Mouse (Mus musculus) testis, adult 2 months (tissue): ENCODE results near the gene Ncf2.

Experiments
- CTCF ChIP-seq: fragments of 200-500 bp; IDR thresholded peaks from 2 replicates; pipeline ENCODE4 v1.5.1; 2012; ENCODE audit warnings: low read depth, mild to moderate bottlenecking, inconsistent platforms, low read length, moderate library complexity; ENCODE audit not compliant: control insufficient read depth, insufficient read depth, insufficient replicate concordance
- POLR2A ChIP-seq: fragments of 200-500 bp; IDR thresholded peaks from 2 replicates; pipeline ENCODE4 v1.6.1; 2012; ENCODE audit warnings: low read depth, mild to moderate bottlenecking, inconsistent platforms, low read length, moderate library complexity; ENCODE audit not compliant: control insufficient read depth

DNA sequence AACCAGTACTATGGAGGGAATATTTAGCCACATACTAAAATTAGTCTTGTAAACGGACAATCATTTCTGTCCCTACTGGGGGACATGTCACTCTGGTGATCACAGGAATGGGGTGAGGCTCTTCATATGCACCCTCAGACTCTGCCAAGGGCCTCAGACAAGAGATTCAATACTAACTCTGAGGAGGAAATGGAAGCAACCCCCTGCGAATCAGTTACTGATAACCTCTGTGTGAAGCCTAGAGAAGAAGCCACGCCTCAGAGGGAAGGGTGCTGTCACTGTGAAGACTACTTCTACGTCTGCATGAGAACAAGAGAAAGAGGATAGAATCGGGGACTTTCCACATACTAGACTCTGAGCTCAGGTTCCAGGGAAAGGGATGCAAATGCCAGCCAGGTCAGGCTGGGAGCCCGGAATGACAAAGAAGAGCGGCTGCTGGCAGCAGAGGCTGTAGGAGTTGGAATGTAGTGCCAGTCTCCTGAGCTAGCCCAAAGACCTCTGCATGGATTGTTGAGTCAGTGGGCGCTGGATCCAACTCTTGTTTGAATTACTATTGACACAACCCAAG lies 4.2 kb upstream of the Ncf2 start:
- no peak for TF ChIP-seq CTCF
- no peak for TF ChIP-seq POLR2A
